Mouse (Mus musculus) MEL (cell line): ENCODE measurements around the gene Lhx2.

Experiments
- CHD2 ChIP-seq: IDR thresholded peaks from 2 replicates; pipeline ENCODE4 v1.6.1; 2011; ENCODE audit warnings: low read length, improper control_type of control experiment
- CTCF ChIP-seq, 3 experiments: IDR thresholded peaks in 2 of 3; conservative IDR thresholded peaks in 1 of 3; 2 replicates each; pipeline ENCODE4 v1.5.1; 2011 to 2012; ENCODE audit warnings: low read length in 3 of 3, low read depth in 2 of 3, mild to moderate bottlenecking in 2 of 3, improper control_type of control experiment in 1 of 3, inconsistent platforms in 1 of 3, mixed read lengths in 1 of 3, moderate library complexity in 1 of 3; ENCODE audit not compliant: control insufficient read depth in 1 of 3, insufficient read depth in 1 of 3, poor library complexity in 1 of 3, severe bottlenecking in 1 of 3
- E2F4 ChIP-seq: IDR thresholded peaks from 2 replicates; pipeline ENCODE4 v1.6.1; 2011; ENCODE audit warnings: low read depth, low read length, improper control_type of control experiment, borderline replicate concordance
- EP300 ChIP-seq, 2 experiments: IDR thresholded peaks; 2 replicates each; pipeline ENCODE4 v1.6.1; 2011; ENCODE audit warnings: improper control_type of control experiment in 2 of 2, low read length in 2 of 2, low read depth in 1 of 2, mild to moderate bottlenecking in 1 of 2
- GATA1 ChIP-seq: IDR thresholded peaks from 2 replicates; pipeline ENCODE4 v1.6.1; 2011; ENCODE audit warnings: low read depth, low read length, improper control_type of control experiment
- HCFC1 ChIP-seq: IDR thresholded peaks from 2 replicates; pipeline ENCODE4 v1.6.1; 2012; ENCODE audit warnings: low read depth, mild to moderate bottlenecking, inconsistent platforms, low read length, improper control_type of control experiment, moderate library complexity
- JUND ChIP-seq: IDR thresholded peaks from 2 replicates; pipeline ENCODE4 v1.6.1; 2011; ENCODE audit warnings: low read depth, mild to moderate bottlenecking, improper control_type of control experiment, low read length
- KAT2A ChIP-seq: conservative IDR thresholded peaks from 2 replicates; pipeline ENCODE4 v1.6.1; 2012; ENCODE audit warnings: low read depth, low read length, improper control_type of control experiment, inconsistent platforms
- MAZ ChIP-seq: IDR thresholded peaks from 2 replicates; pipeline ENCODE4 v1.6.1; 2012; ENCODE audit warnings: low read depth, mild to moderate bottlenecking, inconsistent platforms, low read length, improper control_type of control experiment
- MYC ChIP-seq: IDR thresholded peaks from 2 replicates; pipeline ENCODE4 v1.6.1; 2011; ENCODE audit warnings: low read depth, mild to moderate bottlenecking, low read length, improper control_type of control experiment, moderate library complexity
- POLR2A ChIP-seq, 2 experiments: IDR thresholded peaks; 2 replicates each; pipeline ENCODE4 v1.6.1; 2011 to 2012; ENCODE audit warnings: low read length in 2 of 2, mild to moderate bottlenecking in 2 of 2, control low read depth in 1 of 2, improper control_type of control experiment in 1 of 2, low read depth in 1 of 2, moderate library complexity in 1 of 2; ENCODE audit not compliant: control insufficient read depth in 1 of 2, insufficient read depth in 1 of 2, poor library complexity in 1 of 2
- RAD21 ChIP-seq: IDR thresholded peaks from 2 replicates; pipeline ENCODE4 v1.6.1; 2011; ENCODE audit warnings: mild to moderate bottlenecking, low read depth, low read length, improper control_type of control experiment
- UBTF ChIP-seq: IDR thresholded peaks from 2 replicates; pipeline ENCODE4 v1.6.1; 2012; ENCODE audit warnings: low read depth, mild to moderate bottlenecking, inconsistent platforms, low read length, improper control_type of control experiment, moderate library complexity, borderline replicate concordance; ENCODE audit not compliant: insufficient read depth
- USF1 ChIP-seq: IDR thresholded peaks from 2 replicates; pipeline ENCODE4 v1.6.1; 2014; ENCODE audit warnings: low read depth, mild to moderate bottlenecking, inconsistent platforms, low read length, improper control_type of control experiment, moderate library complexity

- TF ChIP-seq POLR2A (IDR thresholded peaks at IDR 0.05; ENCODE audit: control insufficient read depth in 1 of 2, insufficient read depth in 1 of 2, low read depth in 1 of 2, low read length in 2 of 2, poor library complexity in 1 of 2) = no peak
- TF ChIP-seq EP300 (IDR thresholded peaks at IDR 0.05; ENCODE audit: low read depth in 1 of 2, low read length in 2 of 2) = no peak
- no peak for TF ChIP-seq KAT2A
- TF ChIP-seq UBTF = no peak
- no peak for TF ChIP-seq MYC
- TF ChIP-seq CHD2 = no peak
- TF ChIP-seq CTCF (IDR thresholded peaks at IDR 0.05 in 2 of 3, conservative IDR thresholded peaks at IDR 0.05 in 1 of 3; ENCODE audit: control insufficient read depth in 1 of 3, insufficient read depth in 1 of 3, low read depth in 2 of 3, low read length in 3 of 3, poor library complexity in 1 of 3, severe bottlenecking in 1 of 3) = peak; percentile 94 to 98 (median 97)
- no peak for TF ChIP-seq GATA1
- no peak for TF ChIP-seq HCFC1
- TF ChIP-seq JUND = no peak
- TF ChIP-seq MAZ = 0 out of 2 replicates have a peak, but pooled peaks have one; percentile 36
- TF ChIP-seq E2F4 = no peak
- TF ChIP-seq RAD21 = peak; percentile 93
- TF ChIP-seq USF1 = no peak
These were observed 36.7 kb downstream of the Lhx2 start for GRCm38 (mm10) chr2:38375606-38376304.
